Comparison of ENCODE assay signal across 8 mouse cellular contexts in the genomic region with DNA sequence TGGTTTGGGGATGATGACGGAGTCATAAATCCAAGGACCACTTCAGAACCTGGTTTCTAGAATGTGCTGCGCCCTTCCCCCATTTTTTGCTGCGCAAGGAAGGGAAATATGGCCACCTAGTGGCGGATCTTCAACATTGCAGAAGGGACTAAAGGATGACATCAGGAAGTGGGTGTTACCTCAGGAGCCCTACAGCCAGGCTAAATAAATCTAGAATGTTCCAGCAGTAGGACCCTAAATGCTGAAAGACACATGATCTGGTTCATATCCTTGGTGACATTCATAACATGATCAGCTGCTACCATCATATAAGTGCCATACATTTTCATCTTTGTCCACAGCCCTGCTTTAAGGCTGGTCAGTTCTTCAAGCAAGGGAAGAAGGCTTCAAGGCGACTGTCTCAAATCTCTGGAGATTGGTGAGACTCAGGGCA. TPM values are rescaled to one million over a fixed set of nuclear protein-coding genes. Genes with fewer than 3 reads are reported as not detected.
DNase-seq lines count a peak whose midpoint lies in the region; ATAC-seq lines count a peak whose summit lies in the region.
"Not testable (repeated sequence)": the region's sequence is repeated elsewhere in the genome, so short reads cannot be mapped to it uniquely, and the experiment has no call there.

A gene (plus strand): TSS at position 383 of the 433 bp plus-strand sequence.

- not testable (repeated sequence) for H3K27me3 ChIP-seq in hindbrain, embryonic 12.5 days; lung, embryonic 15.5 days

- peak within 1 kb of the TSS; percentile 76 for H3K27ac ChIP-seq in hindbrain, embryonic 12.5 days
- H3K27ac ChIP-seq in lung, embryonic 15.5 days = 0 out of 2 replicates have a peak within 1 kb of the TSS, but pooled peaks have one; percentile 19

- peak; percentile 70 for DNase-seq in R1 (ENCODE audit: low read depth, low spot score)
- DNase-seq in cerebellum, postnatal 14 days = peak; percentile 71 to 72
- peak; percentile 38 to 53 for DNase-seq in frontal cortex, postnatal 10 days (ENCODE audit: low spot score in 2 of 2)
- DNase-seq in layer of hippocampus, postnatal 10 days (ENCODE audit: low spot score in 2 of 2) = peak; percentile 51 to 56
- peak; percentile 26 for DNase-seq in ovary, adult 18-20 months (ENCODE audit: low spot score)
- DNase-seq in thymus, postnatal 36 days = peak; percentile 21 to 52

- H3K4me3 ChIP-seq in hindbrain, embryonic 12.5 days = peak within 1 kb of the TSS; percentile 57
- peak within 1 kb of the TSS; percentile 56 for H3K4me3 ChIP-seq in lung, embryonic 15.5 days

- H3K4me2 ChIP-seq in hindbrain, embryonic 12.5 days (replicated peaks) = peak within 1 kb of the TSS; percentile 59
- peak within 1 kb of the TSS; percentile 61 for H3K4me2 ChIP-seq in lung, embryonic 15.5 days

- H3K36me3 ChIP-seq in hindbrain, embryonic 12.5 days = peaks cover 11% of the 10 kb centered on the region; the same call in 1 of the 2 replicates
- not testable (repeated sequence) for H3K36me3 ChIP-seq in lung, embryonic 15.5 days

- not testable (repeated sequence) for H3K9me3 ChIP-seq in hindbrain, embryonic 12.5 days (replicated peaks); lung, embryonic 15.5 days

- peak within 1 kb of the TSS; percentile 78 for H3K9ac ChIP-seq in hindbrain, embryonic 12.5 days
- peak within 1 kb of the TSS; percentile 52 for H3K9ac ChIP-seq in lung, embryonic 15.5 days

- ATAC-seq in hindbrain, embryonic 12.5 days (ENCODE audit: low FRiP score); lung, embryonic 15.5 days (ENCODE audit: borderline replicate concordance, extremely low read depth, low FRiP score, low TSS enrichment): not testable (repeated sequence)

- 17% methylated on average over 5 of the region's 5 CpGs for WGBS in hindbrain, embryonic 12.5 days
- 12% methylated on average over 3 of the region's 5 CpGs for WGBS in lung, embryonic 15.5 days

- not testable (repeated sequence) for H3K4me1 ChIP-seq in hindbrain, embryonic 12.5 days; lung, embryonic 15.5 days

RNA-seq across cellular contexts. Expression of the gene that starts here (rescaled TPM):
- polyA plus RNA-seq in hindbrain, embryonic 12.5 days (2016; fragmentation: Nextera tagmentation; extraction: Ambion mirVana) = 90.7 and 92.7 TPM in 2 replicates
- total RNA-seq in layer of hippocampus, postnatal 10 days (2021) = 10 to 100 TPM; 78.0 to 78.1 TPM
- 50.3 and 52.9 TPM in 2 replicates for polyA plus RNA-seq in lung, embryonic 15.5 days (2015; fragmentation: Nextera tagmentation; extraction: Ambion mirVana)
